Mouse (Mus musculus): ENCODE measurements around the gene Nr2e1. TPM values are rescaled to one million over a fixed set of nuclear protein-coding genes. Genes with fewer than 3 reads are reported as not detected.

The Nr2e1 gene
- polyA plus RNA-seq, 2 experiments: not detected

DNA sequence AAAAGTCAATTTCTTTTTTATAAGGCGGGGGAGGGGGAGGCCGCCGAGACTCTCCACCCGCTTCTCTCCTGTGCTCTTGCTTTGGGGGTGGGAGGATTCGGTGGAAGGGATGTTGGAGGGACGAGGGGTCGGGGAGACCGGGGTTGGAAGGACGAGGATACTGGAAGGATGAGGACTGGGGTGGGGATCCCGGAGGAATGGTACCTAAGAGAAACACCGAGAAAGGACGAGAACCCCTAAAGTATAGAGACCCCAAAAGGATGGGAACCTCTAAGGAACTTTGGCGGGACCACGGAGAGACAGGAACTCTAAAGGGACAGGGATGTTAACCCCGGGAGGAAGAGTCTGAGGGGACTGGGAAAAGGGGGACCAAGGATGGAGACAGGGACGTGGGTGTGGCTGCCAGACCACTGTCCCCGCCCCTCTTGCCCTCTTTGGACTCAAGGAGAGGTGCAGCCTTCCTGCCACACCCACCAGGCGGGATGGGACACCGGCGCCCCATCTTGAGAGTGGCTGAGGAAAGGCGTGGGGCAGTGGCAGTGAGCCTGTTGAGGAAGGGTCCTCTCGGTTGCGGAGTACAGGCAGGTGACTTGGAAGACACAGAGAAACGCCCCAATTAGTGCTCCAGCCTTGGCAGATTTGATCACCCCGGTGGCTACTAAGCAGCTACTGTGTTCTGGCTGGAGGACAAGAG lies 8.7 kb upstream of the Nr2e1 start:
- H3K4me3 ChIP-seq (ENCODE audit: insufficient read depth in 1 of 2, low read depth in 2 of 2, low read length in 2 of 2): peak overlapping the region in 1 of 2 experiments; percentile 13; a peak in 2 of 4 replicates
- H3K36me3 ChIP-seq (replicated peaks; ENCODE audit: control insufficient read depth, insufficient read depth, low read depth): no peaks in the 10 kb centered on the region
- DNase-seq (ENCODE audit: low read depth in 3 of 3, low spot score in 3 of 3) (no peak), ATAC-seq (ENCODE audit: insufficient read depth) (no peak)
- H3K9me3 ChIP-seq (ENCODE audit: control insufficient read depth, low read length): no peaks in the 10 kb centered on the region
- H3K27me3 ChIP-seq (ENCODE audit: control insufficient read depth, insufficient read depth, low read length): peaks cover 78% of the 10 kb centered on the region
- peak overlapping the region; percentile 24; the same call in 1 of the 2 replicates for H3K4me2 ChIP-seq (ENCODE audit: low read depth)
- no peak overlapping the region for H3K9ac ChIP-seq (replicated peaks)
- no peak for TF ChIP-seq CTCF (IDR thresholded peaks at IDR 0.05; ENCODE audit: low read depth)
- TF ChIP-seq EP300 (IDR thresholded peaks at IDR 0.05; ENCODE audit: low read depth): no peak
- H3K4me1 ChIP-seq (replicated peaks; ENCODE audit: control insufficient read depth in 2 of 2, insufficient read depth in 2 of 2, low read length in 1 of 2): no peaks in the 10 kb centered on the region
- no peak overlapping the region for H3K27ac ChIP-seq
- 2% methylated on average over 25 of the region's 25 CpGs for WGBS (ENCODE audit: insufficient replicate concordance)

DNA sequence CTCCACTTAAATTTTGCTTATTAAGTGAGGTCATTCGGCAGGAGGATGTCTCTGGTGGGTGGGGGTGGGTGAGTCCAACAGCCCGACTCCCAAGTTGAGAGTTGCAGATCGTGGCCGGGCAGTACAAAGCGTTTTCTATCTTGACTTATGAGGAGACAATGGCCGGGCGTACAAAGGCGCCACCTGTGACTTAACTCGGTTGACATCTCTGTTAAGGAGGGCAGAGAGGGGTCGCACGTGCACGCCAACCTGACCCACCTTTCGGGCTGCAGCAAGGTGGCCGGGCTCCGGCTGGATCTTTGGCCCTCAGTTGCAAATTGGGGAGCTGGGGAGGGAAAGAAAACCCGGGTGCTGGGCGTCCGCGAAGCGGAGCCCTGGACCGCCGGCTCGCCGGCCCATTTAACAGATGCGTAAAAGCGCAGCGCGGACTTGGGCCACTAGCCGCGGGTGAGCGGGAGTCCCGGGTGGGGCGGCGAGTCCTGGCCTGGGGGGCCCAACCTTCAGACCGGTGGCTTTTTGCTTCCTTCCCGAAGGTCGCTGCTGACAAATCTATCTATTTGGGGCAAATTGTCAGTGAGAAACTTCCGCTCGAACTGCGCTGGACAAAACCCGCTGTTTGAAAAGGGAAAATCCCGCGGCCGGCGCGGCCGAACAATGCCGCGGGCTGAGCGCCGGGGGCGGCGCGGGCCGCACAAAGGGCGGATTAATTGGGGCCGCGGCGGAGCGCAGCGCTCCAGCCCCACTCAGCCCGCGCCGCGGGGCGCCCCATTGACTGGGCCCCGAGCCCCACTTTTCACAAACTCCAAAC lies 8.0 kb upstream of the Nr2e1 start:
- Histone ChIP-seq H3K9me3 (ENCODE audit: control insufficient read depth, low read length) (no peaks in the 10 kb centered on the region), H3K36me3 (replicated peaks; ENCODE audit: control insufficient read depth, insufficient read depth, low read depth) (no peaks in the 10 kb centered on the region), H3K9ac (replicated peaks) (no peak overlapping the region), H3K27ac (no peak overlapping the region), H3K27me3 (ENCODE audit: control insufficient read depth, insufficient read depth, low read length) (peaks cover 85% of the 10 kb centered on the region), H3K4me3 (ENCODE audit: insufficient read depth in 1 of 2, low read depth in 2 of 2, low read length in 2 of 2) (peak overlapping the region in 1 of 2 experiments; percentile 13; a peak in 2 of 4 replicates), H3K4me2 (ENCODE audit: low read depth) (peak overlapping the region; percentile 24; the same call in 1 of the 2 replicates), H3K4me1 (replicated peaks; ENCODE audit: control insufficient read depth in 2 of 2, insufficient read depth in 2 of 2, low read length in 1 of 2) (no peaks in the 10 kb centered on the region)
- no peak for TF ChIP-seq EP300 (IDR thresholded peaks at IDR 0.05; ENCODE audit: low read depth)
- no peak for TF ChIP-seq CTCF (IDR thresholded peaks at IDR 0.05; ENCODE audit: low read depth)
- WGBS (ENCODE audit: insufficient replicate concordance): under 1% methylated on average over 67 of the region's 67 CpGs
- ATAC-seq (ENCODE audit: insufficient read depth) (no peak), DNase-seq (ENCODE audit: low read depth in 3 of 3, low spot score in 3 of 3) (no peak)

DNA sequence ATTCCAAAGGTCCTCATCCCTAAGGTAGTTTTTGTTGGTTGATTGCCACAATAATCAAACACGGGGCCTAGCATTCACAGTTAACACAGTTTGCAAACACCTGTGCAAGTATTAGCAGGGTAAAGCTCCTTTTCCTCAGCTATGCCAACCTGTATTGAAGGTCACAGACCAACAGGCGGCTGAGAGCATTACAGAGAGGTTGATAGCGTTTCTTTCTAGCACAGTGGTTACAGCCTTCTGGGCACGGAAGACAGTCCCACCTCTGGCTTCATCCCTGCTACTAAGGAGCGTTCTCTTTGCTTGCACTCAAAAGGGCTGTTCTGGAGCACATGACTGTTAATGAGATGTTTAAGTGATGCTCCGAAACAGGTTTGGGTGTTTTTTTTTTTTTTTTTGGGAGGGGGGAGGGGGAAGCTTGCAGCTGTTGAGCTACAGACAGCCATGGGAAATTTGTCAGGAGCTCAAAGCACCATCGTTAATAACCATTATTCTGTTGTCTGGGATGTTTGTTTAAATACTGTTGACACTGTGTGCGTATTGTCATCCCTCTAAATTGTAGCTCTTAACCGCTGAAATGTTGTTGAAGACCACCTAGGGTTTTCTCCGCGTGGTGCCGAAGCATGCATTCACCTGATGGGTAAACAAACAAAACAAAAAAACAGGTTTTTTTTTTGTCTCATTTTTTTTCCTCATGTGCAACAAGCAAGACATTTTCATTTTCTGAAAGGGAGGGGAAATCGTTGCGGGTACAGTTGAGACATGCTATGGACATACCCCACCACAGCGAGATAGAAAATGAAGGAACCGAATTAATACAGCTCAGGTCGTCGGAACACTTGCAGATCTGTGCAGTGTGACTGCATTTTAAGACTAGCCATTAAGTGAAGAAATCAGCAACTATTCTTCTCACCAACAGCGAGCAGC lies 7.1 kb upstream of the Nr2e1 start:
- DNase-seq (ENCODE audit: low read depth in 3 of 3, low spot score in 3 of 3): no peak
- Histone ChIP-seq H3K27me3 (ENCODE audit: control insufficient read depth, insufficient read depth, low read length) (peaks cover 92% of the 10 kb centered on the region), H3K9ac (replicated peaks) (no peak overlapping the region), H3K4me3 (ENCODE audit: insufficient read depth in 1 of 2, low read depth in 2 of 2, low read length in 2 of 2) (no peak overlapping the region), H3K4me2 (ENCODE audit: low read depth) (no peak overlapping the region), H3K27ac (no peak overlapping the region), H3K9me3 (ENCODE audit: control insufficient read depth, low read length) (no peaks in the 10 kb centered on the region), H3K4me1 (replicated peaks; ENCODE audit: control insufficient read depth in 2 of 2, insufficient read depth in 2 of 2, low read length in 1 of 2) (no peaks in the 10 kb centered on the region), H3K36me3 (replicated peaks; ENCODE audit: control insufficient read depth, insufficient read depth, low read depth) (no peaks in the 10 kb centered on the region)
- ATAC-seq (ENCODE audit: insufficient read depth): no peak
- TF ChIP-seq CTCF (IDR thresholded peaks at IDR 0.05; ENCODE audit: low read depth): no peak
- TF ChIP-seq EP300 (IDR thresholded peaks at IDR 0.05; ENCODE audit: low read depth): no peak
- 3% methylated on average over 19 of the region's 19 CpGs for WGBS (ENCODE audit: insufficient replicate concordance)

DNA sequence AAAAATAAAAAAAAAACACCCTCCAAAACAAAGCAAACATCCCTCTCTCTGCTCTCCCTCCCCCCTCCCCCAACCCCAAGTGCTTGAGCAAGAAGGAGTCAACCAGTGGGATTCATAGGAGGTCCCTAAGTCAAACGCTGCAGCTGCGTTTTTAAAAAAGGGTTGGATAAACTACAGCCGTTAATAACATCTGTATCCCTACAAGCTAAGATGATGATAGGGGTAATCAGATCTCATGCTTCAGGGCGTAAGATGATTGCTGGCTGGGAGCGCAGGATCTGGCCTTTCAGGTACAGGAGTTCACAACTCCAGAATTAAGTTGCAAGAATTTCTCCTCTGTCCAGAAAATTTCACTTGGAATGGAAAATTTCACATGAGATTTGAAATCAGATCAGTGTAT lies 6.1 kb upstream of the Nr2e1 start:
- Histone ChIP-seq H3K4me1 (replicated peaks; ENCODE audit: control insufficient read depth in 2 of 2, insufficient read depth in 2 of 2, low read length in 1 of 2) (no peaks in the 10 kb centered on the region), H3K4me3 (ENCODE audit: insufficient read depth in 1 of 2, low read depth in 2 of 2, low read length in 2 of 2) (no peak overlapping the region), H3K36me3 (replicated peaks; ENCODE audit: control insufficient read depth, insufficient read depth, low read depth) (no peaks in the 10 kb centered on the region), H3K4me2 (ENCODE audit: low read depth) (no peak overlapping the region), H3K27ac (no peak overlapping the region), H3K27me3 (ENCODE audit: control insufficient read depth, insufficient read depth, low read length) (peaks cover 97% of the 10 kb centered on the region), H3K9ac (replicated peaks) (no peak overlapping the region), H3K9me3 (ENCODE audit: control insufficient read depth, low read length) (no peaks in the 10 kb centered on the region)
- ATAC-seq (ENCODE audit: insufficient read depth) (no peak), DNase-seq (ENCODE audit: low read depth in 3 of 3, low spot score in 3 of 3) (no peak)
- TF ChIP-seq EP300 (IDR thresholded peaks at IDR 0.05; ENCODE audit: low read depth) (no peak), CTCF (IDR thresholded peaks at IDR 0.05; ENCODE audit: low read depth) (no peak)
- WGBS (ENCODE audit: insufficient replicate concordance): 4% methylated on average over 5 of the region's 5 CpGs

All from liver, embryonic 14.5 days (tissue).